Mouse (Mus musculus) spleen, adult 2 months (tissue): ENCODE results near the gene Nek6.

ENCODE experiments used
- CTCF ChIP-seq: fragments of 200-500 bp; IDR thresholded peaks from 2 replicates; pipeline ENCODE4 v1.5.1; 2011; ENCODE audit warnings: mild to moderate bottlenecking, inconsistent platforms; ENCODE audit not compliant: insufficient read depth, insufficient read length, insufficient replicate concordance; ENCODE audit errors: extremely low read depth
- POLR2A ChIP-seq: fragments of 200-500 bp; IDR thresholded peaks from 2 replicates; pipeline ENCODE4 v1.6.1; 2011; ENCODE audit warnings: low read depth, low read length, inconsistent platforms

DNA sequence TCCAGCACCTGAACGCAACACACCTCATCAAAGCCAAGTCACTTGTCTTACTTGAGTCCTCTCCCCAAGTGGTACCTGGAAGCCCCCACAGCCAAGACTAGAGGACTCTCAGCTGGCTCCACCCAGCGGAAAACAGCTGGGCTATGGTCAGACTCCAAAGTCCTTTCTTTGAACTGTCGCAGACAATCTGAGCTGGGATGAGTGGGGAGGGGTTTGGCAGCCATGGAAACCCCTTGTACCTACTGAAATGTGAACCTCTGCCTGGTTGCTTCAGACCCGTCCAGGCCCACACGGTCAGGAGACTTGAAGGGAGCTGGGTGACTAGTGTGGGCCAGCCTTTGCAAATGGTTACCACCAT, 73.9 kb downstream of the Nek6 start:
- no peak for TF ChIP-seq CTCF
- TF ChIP-seq POLR2A = no peak
